Mouse (Mus musculus) adrenal gland (tissue): ENCODE data around the gene Rnasek.

Experiments used
- intact Hi-C: fragments of 180-260 bp; cut with DNase I; formaldehyde crosslinking; loops from one replicate; pipeline ENCODE4 v1.15.1; 2025
- long read RNA-seq, 2 experiments: library from polyadenylated mRNA; unstranded; transcript quantifications; one replicate each; pipeline ENCODE4 v2.0.0; 2020; ENCODE audit warnings: borderline replicate concordance in 1 of 2; ENCODE audit not compliant: insufficient replicate concordance in 1 of 2

Rnasek gene
- long read RNA-seq, experiment 1, transcript Rnasek-201 (3 exons, 611 nt): major isoform, 309 of 314 reads
- long read RNA-seq, experiment 1, partial matches to known transcripts: 0 of 314 reads
- long read RNA-seq, experiment 1, other reads (novel, unspliced or antisense): 0 of 314 reads
- long read RNA-seq, experiment 2, transcript Rnasek-201 (3 exons, 611 nt): major isoform, 243 of 250 reads
- long read RNA-seq, experiment 2, transcript Rnasek-203 (2 exons, 465 nt): minor isoform, 6 of 250 reads
- long read RNA-seq, experiment 2, partial matches to known transcripts: 0 of 250 reads
- long read RNA-seq, experiment 2, other reads (novel, unspliced or antisense): 0 of 250 reads

DNA sequence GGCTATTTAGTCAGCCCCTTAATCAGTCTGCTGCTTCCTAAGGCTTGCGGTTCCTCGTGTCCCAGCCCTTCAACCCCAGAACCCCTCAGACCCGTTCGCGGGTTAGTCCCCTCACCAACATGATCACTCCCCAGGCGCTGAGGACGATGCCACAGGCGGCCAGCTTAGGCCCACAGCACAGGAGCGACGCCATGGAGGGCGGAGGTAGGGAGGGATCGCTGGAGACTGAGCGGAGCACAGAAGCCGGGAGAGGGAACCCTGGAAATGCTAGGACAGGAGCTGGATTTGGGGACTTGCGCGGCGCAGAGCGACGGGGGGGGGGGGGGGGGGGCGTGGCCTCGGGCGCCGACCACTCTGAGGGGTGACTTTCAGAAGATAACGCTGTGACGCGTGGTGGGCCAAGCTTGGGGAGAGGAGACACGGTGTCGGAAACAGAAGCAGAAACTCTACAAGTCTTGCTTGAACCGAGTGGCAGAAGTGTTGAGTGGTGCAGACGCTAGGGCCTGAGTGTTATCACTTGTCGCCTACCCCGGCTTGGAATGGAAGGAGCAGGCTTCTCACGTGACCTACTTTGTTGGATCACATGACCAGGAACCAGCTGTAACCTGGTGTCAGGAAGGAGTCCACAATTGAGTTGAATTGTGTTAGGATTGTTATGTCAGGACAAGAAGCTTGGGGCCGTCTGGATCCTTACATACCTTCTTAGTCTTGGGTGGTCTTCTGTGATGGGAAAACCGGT lies at the start of gene Rnasek, which contains the start of gene Gm21988:
Gene Rnasek, minus strand, starts transcription at position 302 of the 739 bp plus-strand sequence.
Gene Gm21988, minus strand, starts transcription at position 290 of the 739 bp plus-strand sequence.
- intact Hi-C loops: no loop called here

GRCm38 (mm10) chr11:70289236-70289635 lies 49.6 kb upstream of the Rnasek start:
- intact Hi-C loops: no loop called here

DNA sequence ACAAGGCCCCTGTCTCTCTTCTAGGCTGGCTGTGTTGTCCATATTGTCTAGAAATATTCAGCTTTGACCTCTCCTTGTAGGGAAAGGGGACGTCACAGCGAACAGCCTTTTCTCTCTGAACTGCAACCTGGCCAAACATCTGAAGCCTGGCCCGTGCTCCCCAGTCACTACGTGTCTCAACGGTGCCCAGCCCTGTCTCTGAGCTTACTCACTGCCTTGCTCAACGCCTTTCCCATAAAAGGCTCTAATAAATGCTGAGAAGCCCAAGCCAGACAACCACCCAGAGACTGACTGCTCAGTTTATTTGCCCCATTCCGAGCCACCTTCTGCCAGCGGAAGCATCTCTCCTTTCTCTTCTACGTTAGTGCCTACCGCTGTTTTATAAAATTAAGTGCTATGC lies 48.5 kb upstream of the Rnasek start:
- intact Hi-C loops: no loop called here

- intact Hi-C loops: no loop called here
Observed at GRCm38 (mm10) chr11:70285686-70286085, 46.0 kb upstream of the Rnasek start.

- intact Hi-C loops: no loop called here
Observed at GRCm38 (mm10) chr11:70284757-70285156, 45.1 kb upstream of the Rnasek start.

GRCm38 (mm10) chr11:70283666-70284065 lies 44.0 kb upstream of the Rnasek start:
- intact Hi-C loops: no loop called here

DNA sequence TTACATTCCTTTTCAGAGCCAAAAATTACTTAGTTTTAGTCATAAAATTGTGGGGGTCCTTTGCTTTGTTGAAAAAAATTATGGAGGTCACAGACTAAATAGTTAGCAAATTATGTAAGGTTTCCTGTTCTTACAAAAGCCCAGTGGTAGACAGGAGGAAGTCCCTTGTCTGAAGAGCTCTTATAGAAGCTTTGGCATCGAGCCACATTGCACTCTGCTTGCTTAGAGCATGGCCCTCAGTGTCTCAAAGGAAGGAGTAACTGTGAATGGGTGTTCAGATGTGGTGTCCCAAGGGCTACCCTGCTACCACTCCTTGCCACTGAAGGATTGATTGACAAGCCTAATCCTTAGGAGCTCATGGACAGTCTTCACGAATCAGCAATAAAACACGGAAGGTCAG lies 40.8 kb upstream of the Rnasek start:
- intact Hi-C loops: no loop called here

GRCm38 (mm10) chr11:70278961-70279360 lies 39.3 kb upstream of the Rnasek start:
- intact Hi-C loops: no loop called here

GRCm38 (mm10) chr11:70271641-70272040 lies 32.0 kb upstream of the Rnasek start:
- intact Hi-C loops: no loop called here

DNA sequence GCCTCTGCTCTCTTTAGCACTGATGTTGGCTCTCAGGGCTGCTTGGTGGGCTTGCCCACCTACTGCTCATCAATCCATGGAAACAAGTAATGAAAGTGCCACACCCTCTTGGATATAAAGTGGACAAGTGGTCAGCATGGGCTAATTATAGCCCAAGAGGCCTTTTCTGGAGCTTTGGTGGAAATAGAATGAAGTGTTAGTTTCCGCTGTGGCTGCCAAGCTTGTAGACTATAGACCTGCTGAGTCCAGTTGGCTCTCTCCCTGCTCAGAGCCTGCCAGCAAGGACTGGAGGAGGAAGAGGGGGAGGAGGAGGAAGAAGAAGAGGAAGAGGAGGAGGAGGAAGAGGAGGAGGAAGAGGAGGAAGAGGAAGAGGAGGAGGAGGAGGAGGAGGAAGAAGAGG lies 26.8 kb upstream of the Rnasek start:
- intact Hi-C loops: no loop called here

- intact Hi-C loops: no loop called here
Observed at GRCm38 (mm10) chr11:70265819-70266218, 26.2 kb upstream of the Rnasek start.

GRCm38 (mm10) chr11:70265252-70265651 lies 25.6 kb upstream of the Rnasek start:
- intact Hi-C loops: no loop called here

DNA sequence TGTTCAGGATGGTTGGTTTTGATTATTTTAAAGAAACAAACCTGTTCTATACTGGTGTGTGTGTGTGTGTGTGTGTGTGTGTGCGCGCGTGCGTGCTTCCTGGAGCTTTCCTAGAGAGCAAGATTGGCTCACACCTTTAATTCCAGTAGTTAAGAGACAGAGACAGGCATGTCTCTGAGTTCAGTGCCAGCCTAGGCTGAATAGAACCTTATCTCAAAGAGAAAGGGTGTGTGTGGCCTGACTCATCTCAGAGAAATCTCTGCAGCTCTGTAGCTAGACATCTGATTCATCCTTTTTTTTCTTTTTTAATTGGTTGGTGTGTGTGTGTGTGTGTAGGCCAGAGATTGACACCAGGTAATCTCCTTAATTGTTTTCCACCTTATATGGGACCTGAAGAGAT lies 19.4 kb upstream of the Rnasek start:
- intact Hi-C loops: no loop called here

- intact Hi-C loops: no loop called here
Observed at GRCm38 (mm10) chr11:70254931-70255531, 15.4 kb upstream of the Rnasek start, which contains the start of gene Alox12. Alox12 (minus strand) TSS chr11:70255353.

DNA sequence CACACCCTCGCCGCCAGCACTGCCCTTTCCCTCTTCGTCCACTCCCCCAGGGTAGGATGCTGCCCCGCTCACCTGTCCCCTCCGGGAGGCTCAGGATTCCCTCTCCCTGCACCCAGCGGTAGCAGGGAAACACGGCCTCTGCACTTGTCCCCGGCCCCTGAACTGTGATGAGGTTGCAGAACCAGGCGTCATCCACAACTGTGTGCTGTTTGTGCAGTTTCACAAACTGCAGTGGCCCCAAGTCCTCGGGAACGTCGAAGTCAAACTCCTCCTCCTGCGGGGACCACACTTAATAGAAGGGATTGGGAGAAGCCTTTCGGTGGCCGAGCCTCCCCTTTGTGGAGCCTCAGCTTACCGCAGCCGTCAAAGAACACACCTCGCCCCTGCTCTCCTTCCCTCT lies 14.7 kb upstream of the Rnasek start:
- intact Hi-C loops: no loop called here

DNA sequence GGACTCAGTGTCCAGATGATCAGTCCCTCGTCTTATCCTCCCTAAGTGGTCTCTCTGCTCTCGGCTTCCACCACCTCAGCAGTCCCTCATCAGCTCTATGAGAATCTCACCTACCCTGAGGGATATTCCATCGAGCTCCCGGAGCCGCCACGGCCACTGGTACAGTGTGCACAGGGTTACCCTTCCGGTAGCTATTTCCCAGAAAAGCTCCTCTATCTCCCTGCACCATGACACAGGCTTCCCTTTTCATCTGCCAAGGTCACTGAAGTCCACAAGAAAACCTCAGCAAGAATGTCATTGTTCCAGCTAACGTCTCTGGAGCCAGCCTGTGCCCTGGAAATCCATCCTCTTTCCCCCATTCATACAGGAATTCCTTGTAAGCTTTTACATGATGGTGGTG lies 12.2 kb upstream of the Rnasek start:
- intact Hi-C loops: no loop called here

- intact Hi-C loops: no loop called here
Observed at GRCm38 (mm10) chr11:70250150-70250549, 10.5 kb upstream of the Rnasek start.

- intact Hi-C loops: loop anchor here (2.0 kb wide), 1 partner anchor 62 kb away; no protein-coding TSS in a partner anchor
Observed at GRCm38 (mm10) chr11:70247136-70247845, 7.6 kb upstream of the Rnasek start.

GRCm38 (mm10) chr11:70242591-70242990 lies 2.9 kb upstream of the Rnasek start:
- intact Hi-C loops: no loop called here

DNA sequence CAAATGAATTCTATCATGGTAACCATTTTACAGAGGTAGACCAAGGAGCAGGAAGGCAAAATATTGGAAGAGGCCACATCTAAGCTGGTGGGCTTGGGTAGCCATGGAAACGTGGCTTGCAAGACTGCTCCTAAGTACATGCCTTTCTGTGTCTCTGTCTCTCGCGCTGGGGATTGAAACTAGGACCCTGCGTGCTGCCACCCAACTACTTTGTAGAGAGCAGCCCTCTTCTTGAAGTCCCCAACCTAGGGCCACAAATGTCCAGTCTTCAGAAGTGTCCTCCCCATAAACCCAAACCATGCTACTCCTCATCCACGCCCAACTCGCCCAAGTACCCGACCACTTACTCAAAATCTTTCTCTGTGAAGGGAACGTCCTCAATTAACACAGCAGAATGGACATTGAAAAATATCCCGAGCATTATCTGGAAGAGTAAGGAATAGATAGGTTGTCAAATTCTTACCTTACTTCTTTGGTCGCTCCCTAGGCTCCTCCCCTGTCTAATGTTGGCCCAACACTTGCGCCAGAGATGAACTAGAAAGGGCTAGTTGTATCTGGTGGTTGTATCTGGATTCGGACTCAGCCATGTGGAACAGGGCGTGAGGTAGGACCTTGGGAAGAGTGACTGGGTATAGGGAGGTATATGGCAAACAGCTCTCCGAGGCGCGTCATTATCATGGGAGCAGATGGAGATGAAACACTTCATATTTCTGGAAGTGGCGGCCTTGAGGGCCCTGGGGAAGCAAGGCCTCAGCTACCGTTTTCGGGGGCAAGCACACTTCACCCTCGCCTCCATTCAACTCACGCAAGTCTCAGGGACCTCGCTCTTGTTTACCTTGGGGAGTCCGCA lies 826 bp downstream of the Rnasek start:
- intact Hi-C loops: no loop called here
